Mouse (Mus musculus): Measurements from ENCODE around the gene Gm45261.

DNA sequence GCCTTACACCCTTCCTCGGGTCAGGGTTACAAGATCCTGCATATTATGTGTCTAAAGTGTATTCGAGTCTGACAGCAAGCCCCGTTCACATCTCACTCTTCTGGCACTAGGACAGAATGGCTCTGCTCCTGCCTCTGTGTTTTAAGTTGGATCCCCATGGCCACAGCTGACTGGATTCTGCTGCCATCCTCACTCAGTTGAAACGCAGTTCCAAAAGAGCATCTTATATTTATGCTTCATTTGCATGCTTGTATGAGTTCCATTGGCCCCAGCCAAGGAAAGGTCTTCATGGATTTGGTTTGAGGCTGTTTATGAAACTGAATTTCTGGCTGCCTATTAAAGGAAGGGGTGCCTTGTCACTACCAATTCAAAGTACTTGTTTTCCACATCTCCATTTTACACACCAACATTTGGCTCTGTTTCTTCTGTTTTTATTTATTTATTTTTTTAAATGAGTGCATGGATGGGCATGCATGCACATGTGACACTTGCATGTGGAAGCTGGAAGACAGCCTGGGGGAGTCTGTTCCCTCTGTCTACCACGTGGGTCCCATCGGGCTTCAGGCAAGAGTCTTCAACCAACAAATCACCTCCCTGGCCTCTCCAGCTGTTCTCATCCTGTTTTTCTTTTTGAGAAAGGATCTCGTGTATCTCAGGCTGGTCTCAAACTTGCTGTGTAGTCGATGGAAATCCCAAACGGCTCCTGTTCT lies 41.4 kb upstream of the Gm45261 start:
- TF ChIP-seq CTCF (IDR thresholded peaks at IDR 0.05; ENCODE audit: low read depth, low read length) (no peak), TAL1 (conservative IDR thresholded peaks at IDR 0.05; ENCODE audit: low read depth, low read length) (no peak), GATA2 (IDR thresholded peaks at IDR 0.05; ENCODE audit: borderline replicate concordance, low read depth, low read length) (no peak), GATA1 (IDR thresholded peaks at IDR 0.05; ENCODE audit: borderline replicate concordance, low read length) (no peak), POLR2AphosphoS5 (IDR thresholded peaks at IDR 0.05; ENCODE audit: insufficient replicate concordance, low read depth, low read length) (no peak)
